Mouse (Mus musculus) bone marrow macrophage, adult 2 months (primary cell): ENCODE measurements around the gene Dpm2.

ENCODE experiments used
- CTCF ChIP-seq: IDR thresholded peaks from 2 replicates; pipeline ENCODE4 v1.5.1; 2012; ENCODE audit warnings: low read depth, mild to moderate bottlenecking, low read length, moderate library complexity
- POLR2A ChIP-seq: IDR thresholded peaks from 2 replicates; pipeline ENCODE4 v1.6.1; 2012; ENCODE audit warnings: mild to moderate bottlenecking, low read depth, low read length, borderline replicate concordance

GRCm38 (mm10) chr2:32610610-32611229 is 40.1 kb downstream of the Dpm2 start:
- no peak for TF ChIP-seq CTCF
- no peak for TF ChIP-seq POLR2A
